Mouse (Mus musculus) forebrain, embryonic 10.5 days (tissue): ENCODE measurements around the gene Scgb1a1. TPM values are rescaled to one million over a fixed set of nuclear protein-coding genes. Genes with fewer than 3 reads are reported as not detected.

ENCODE experiments used
- DNase-seq: peaks from one replicate; pipeline ENCODE4 v3.0.0-alpha.2; 2017; ENCODE audit warnings: low spot score; ENCODE audit errors: extremely low spot score
- H3K27ac ChIP-seq: fragments of 300-500 bp; sonication (generic); 2 replicates; pipeline ENCODE4 v1.5.1; 2016; ENCODE audit warnings: mild to moderate bottlenecking
- H3K27me3 ChIP-seq: fragments of 300-500 bp; sonication (generic); 2 replicates; pipeline ENCODE4 v1.6.1; 2016; ENCODE audit warnings: mild to moderate bottlenecking; ENCODE audit not compliant: poor library complexity, severe bottlenecking
- H3K36me3 ChIP-seq: fragments of 300-500 bp; sonication (generic); replicated peaks from 2 replicates; pipeline ENCODE4 v1.6.1; 2016; ENCODE audit warnings: mild to moderate bottlenecking, moderate library complexity
- H3K4me1 ChIP-seq: fragments of 300-500 bp; sonication (generic); 2 replicates; pipeline ENCODE4 v1.6.1; 2016
- H3K4me3 ChIP-seq: fragments of 300-500 bp; sonication (generic); 2 replicates; pipeline ENCODE4 v1.5.1; 2016; ENCODE audit warnings: mild to moderate bottlenecking, moderate library complexity
- H3K9me3 ChIP-seq: fragments of 300-500 bp; sonication (generic); 2 replicates; pipeline ENCODE4 v1.6.1; 2016; ENCODE audit warnings: mild to moderate bottlenecking, moderate library complexity
- WGBS: fragments of 180-500 bp; shearing (Covaris S2); methylation state at CpG from one replicate; pipeline ENCODE4 v1.1.7; 2016; 5-methylcytosine and 5-hydroxymethylcytosine counted together
- polyA plus RNA-seq: library from polyadenylated mRNA; unstranded; fragments of >200 nt; fragmentation: Nextera tagmentation; extraction: Ambion mirVana; gene quantifications from 2 replicates; pipeline ENCODE4 v1.2.1, GENCODE M21; 2016

Gene Scgb1a1
- polyA plus RNA-seq, 1 experiment from 2014 or later: not detected

GRCm38 (mm10) chr19:9110182-9110869, 22.6 kb upstream of the Scgb1a1 start:
- DNase-seq: peak; percentile 44
- Histone ChIP-seq H3K9me3 (no peaks in the 10 kb centered on the region), H3K27me3 (no peaks in the 10 kb centered on the region), H3K27ac (no peak overlapping the region), H3K4me1 (peaks cover 14% of the 10 kb centered on the region), H3K36me3 (peaks cover 21% of the 10 kb centered on the region), H3K4me3 (no peak overlapping the region)
- WGBS: 60% methylated on average over 4 of the region's 4 CpGs

DNA sequence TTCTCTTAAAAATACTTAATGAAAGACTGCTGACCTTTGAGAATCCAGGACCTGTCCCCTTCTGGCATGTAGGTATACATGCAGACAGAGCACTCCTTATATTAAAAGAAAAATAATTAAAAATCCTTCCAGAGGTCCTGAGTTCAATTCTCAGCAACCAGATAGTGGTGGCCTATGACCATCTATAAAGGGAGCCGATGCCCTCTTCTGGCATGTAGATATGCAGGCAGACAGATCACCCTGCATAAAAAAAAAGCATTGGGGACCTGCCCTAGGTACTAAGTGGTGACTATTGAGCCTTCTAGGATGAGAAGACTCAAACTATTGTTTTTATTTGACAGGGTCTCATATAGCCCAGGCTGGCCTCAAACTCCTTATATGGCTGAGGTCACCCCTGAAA, 20.8 kb upstream of the Scgb1a1 start:
- H3K27ac ChIP-seq: no peak overlapping the region
- DNase-seq: no peak
- 89% methylated on average over 1 of the region's 1 CpGs for WGBS
- H3K4me3 ChIP-seq: no peak overlapping the region
- no peaks in the 10 kb centered on the region for H3K9me3 ChIP-seq
- H3K27me3 ChIP-seq: no peaks in the 10 kb centered on the region
- peaks cover 14% of the 10 kb centered on the region for H3K4me1 ChIP-seq
- H3K36me3 ChIP-seq: peaks cover 10% of the 10 kb centered on the region

- WGBS: 81% methylated on average over 1 of the region's 1 CpGs
Observed at GRCm38 (mm10) chr19:9107379-9107755, 19.6 kb upstream of the Scgb1a1 start.

DNA sequence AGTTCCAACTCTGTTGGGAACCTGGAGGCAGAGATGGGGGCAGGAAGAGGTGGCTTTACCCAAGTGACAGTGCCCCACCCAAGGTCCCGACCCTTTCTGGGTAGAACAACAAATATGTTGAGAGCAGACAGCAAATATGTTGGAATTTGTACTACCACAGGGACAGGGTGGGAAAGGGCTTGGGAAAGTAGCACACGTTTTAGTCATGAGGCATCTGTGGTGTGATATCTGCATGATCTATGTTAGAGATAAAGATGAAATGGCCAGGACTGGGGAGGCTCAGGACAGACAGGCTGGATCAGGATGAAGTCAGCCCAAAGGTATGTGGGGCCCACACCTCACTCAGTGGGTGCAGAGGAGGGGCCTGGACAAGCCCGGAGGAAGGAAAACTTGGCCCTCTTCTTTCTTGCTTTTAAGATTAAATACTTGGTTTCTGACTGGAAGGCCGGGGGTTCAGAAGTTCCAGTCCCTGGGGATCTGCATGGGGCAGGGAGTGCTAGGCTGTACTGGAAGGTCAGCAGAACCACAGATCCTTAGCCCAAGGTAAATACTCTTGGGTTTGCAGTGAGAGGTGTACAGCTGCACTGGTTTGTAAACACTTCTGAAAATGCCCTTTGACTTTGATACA, 19.1 kb upstream of the Scgb1a1 start:
- no peaks in the 10 kb centered on the region for H3K9me3 ChIP-seq
- WGBS: 68% methylated on average over 4 of the region's 4 CpGs
- peaks cover 14% of the 10 kb centered on the region for H3K4me1 ChIP-seq
- no peak overlapping the region for H3K27ac ChIP-seq
- H3K27me3 ChIP-seq: no peaks in the 10 kb centered on the region
- no peak for DNase-seq
- H3K4me3 ChIP-seq: no peak overlapping the region
- no peaks in the 10 kb centered on the region for H3K36me3 ChIP-seq

More at GRCm38 (mm10) chr19:9107379-9107755, 19.6 kb upstream of the Scgb1a1 start:
- Histone ChIP-seq H3K27me3 (no peaks in the 10 kb centered on the region), H3K4me3 (no peak overlapping the region), H3K27ac (no peak overlapping the region), H3K4me1 (peaks cover 14% of the 10 kb centered on the region), H3K36me3 (no peaks in the 10 kb centered on the region), H3K9me3 (no peaks in the 10 kb centered on the region)
- no peak for DNase-seq

GRCm38 (mm10) chr19:9106096-9106495, 18.3 kb upstream of the Scgb1a1 start:
- no peak for DNase-seq
- Histone ChIP-seq H3K36me3 (no peaks in the 10 kb centered on the region), H3K9me3 (no peaks in the 10 kb centered on the region), H3K27me3 (no peaks in the 10 kb centered on the region), H3K4me3 (no peak overlapping the region), H3K4me1 (peaks cover 14% of the 10 kb centered on the region), H3K27ac (peak overlapping the region; percentile 17; the same call in 1 of the 2 replicates)
- 76% methylated on average over 5 of the region's 5 CpGs for WGBS

DNA sequence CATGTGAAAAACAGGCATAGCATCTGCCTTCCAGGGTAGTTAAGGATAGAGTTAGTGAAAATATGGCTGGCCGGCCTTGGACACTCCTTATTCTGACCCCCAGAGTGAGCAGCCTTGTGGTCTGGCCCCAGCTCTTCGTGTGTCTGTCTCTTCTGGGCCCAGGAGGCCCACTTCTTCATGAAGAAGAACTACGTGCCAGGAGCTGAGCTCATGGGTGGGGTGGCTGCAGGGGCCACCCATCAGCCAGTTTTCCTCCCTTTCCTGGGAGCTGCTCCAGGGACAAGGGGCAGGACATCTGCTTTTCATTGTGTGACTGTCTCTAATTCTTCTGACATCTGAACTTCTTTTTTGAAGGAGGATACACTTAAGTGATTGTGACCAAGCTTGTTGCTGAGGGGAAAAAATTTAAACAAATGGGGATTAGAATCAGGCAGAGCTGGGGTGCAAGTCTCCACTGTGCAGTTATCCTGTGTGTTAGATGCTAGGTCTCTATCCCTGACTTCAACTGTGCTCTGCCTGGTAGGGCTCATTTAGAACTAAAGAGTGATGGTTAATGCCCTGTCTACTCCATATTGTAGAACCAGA, 17.4 kb upstream of the Scgb1a1 start:
- DNase-seq: no peak
- Histone ChIP-seq H3K4me1 (peaks cover 14% of the 10 kb centered on the region), H3K27ac (no peak overlapping the region), H3K4me3 (no peak overlapping the region), H3K27me3 (no peaks in the 10 kb centered on the region), H3K36me3 (no peaks in the 10 kb centered on the region), H3K9me3 (no peaks in the 10 kb centered on the region)
- WGBS: 71% methylated on average over 3 of the region's 3 CpGs

GRCm38 (mm10) chr19:9103986-9104385, 16.2 kb upstream of the Scgb1a1 start:
- 86% methylated on average over 4 of the region's 4 CpGs for WGBS
- no peaks in the 10 kb centered on the region for H3K27me3 ChIP-seq
- no peak overlapping the region for H3K27ac ChIP-seq
- peaks cover 14% of the 10 kb centered on the region for H3K4me1 ChIP-seq
- H3K9me3 ChIP-seq: no peaks in the 10 kb centered on the region
- DNase-seq: no peak
- H3K36me3 ChIP-seq: no peaks in the 10 kb centered on the region
- no peak overlapping the region for H3K4me3 ChIP-seq

DNA sequence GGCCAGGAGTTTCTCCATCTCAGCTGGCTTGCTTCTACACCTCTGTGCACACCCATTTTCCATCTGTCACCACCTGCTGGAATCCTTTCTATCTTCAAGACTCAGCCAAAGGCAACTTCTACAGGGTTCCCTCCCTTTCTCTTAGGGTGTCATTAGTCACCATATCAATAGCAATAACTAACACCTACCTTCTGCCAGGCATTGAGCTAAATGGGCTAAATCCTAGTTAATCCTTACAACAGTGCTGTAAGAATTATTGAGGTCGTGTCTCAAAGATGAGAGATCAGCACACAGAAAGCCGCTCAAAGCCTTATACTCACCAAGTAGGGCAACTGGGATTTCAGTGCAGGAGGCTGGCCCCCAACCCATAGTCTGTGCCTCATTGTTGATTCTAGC, 13.3 kb upstream of the Scgb1a1 start:
- Histone ChIP-seq H3K4me3 (no peak overlapping the region), H3K4me1 (peaks cover under 1% of the 10 kb centered on the region; the same call in 1 of the 2 replicates), H3K9me3 (no peaks in the 10 kb centered on the region), H3K27me3 (no peaks in the 10 kb centered on the region), H3K27ac (no peak overlapping the region), H3K36me3 (no peaks in the 10 kb centered on the region)
- 74% methylated on average over 2 of the region's 2 CpGs for WGBS
- no peak for DNase-seq

- DNase-seq: no peak
- WGBS: 88% methylated on average over 17 of the region's 17 CpGs
- no peak overlapping the region for H3K27ac ChIP-seq
- H3K4me3 ChIP-seq: no peak overlapping the region
- H3K27me3 ChIP-seq: no peaks in the 10 kb centered on the region
- H3K36me3 ChIP-seq: no peaks in the 10 kb centered on the region
- no peaks in the 10 kb centered on the region for H3K9me3 ChIP-seq
- H3K4me1 ChIP-seq: no peaks in the 10 kb centered on the region
Observed at GRCm38 (mm10) chr19:9100297-9101061, 12.7 kb upstream of the Scgb1a1 start.

GRCm38 (mm10) chr19:9099751-9100150, 12.0 kb upstream of the Scgb1a1 start:
- Histone ChIP-seq H3K4me3 (no peak overlapping the region), H3K36me3 (no peaks in the 10 kb centered on the region), H3K9me3 (no peaks in the 10 kb centered on the region), H3K4me1 (no peaks in the 10 kb centered on the region), H3K27ac (no peak overlapping the region), H3K27me3 (no peaks in the 10 kb centered on the region)
- DNase-seq: no peak
- WGBS: 90% methylated on average over 8 of the region's 8 CpGs

DNA sequence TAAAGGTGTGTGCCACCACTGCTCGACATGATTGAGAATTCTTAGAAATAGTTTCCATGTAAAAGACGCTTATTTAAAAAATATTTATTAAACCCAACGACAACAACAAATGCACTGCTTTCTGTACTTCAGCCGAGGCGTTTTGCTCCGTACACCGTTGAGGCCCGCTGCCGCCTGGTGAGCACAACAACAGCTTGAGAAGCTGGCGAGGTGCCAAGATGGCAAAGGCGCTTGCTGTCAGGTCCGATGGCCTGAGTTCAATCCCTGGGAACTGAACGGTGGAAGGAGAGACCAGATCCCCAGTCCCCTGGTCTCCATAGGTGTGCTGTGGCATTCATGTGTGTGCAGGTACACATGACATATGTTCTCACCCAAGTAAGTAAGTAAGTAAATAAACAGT, 9.7 kb upstream of the Scgb1a1 start:
- Histone ChIP-seq H3K27me3 (no peaks in the 10 kb centered on the region), H3K36me3 (no peaks in the 10 kb centered on the region), H3K4me3 (no peak overlapping the region), H3K27ac (no peak overlapping the region), H3K4me1 (no peaks in the 10 kb centered on the region), H3K9me3 (no peaks in the 10 kb centered on the region)
- DNase-seq: no peak
- 93% methylated on average over 13 of the region's 13 CpGs for WGBS

DNA sequence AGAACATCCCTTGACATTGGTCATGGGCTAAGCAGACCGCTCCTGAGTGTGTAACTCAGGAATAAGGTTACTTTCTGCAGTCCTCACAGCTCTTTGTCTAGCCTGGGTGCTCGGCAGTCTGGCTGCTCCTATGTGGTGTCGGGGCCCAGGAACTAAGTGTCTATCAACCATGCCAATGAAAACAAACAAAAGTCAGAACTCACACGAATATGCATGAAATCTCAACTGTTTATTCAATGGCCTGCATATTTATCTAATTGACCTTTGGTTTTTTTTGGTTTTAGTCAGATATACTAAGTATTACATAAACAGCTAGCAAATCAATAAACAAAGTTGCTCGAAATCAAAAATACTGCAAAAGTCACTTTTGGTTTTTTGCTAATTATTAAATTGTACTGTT, 7.4 kb upstream of the Scgb1a1 start:
- Histone ChIP-seq H3K36me3 (no peaks in the 10 kb centered on the region), H3K9me3 (no peaks in the 10 kb centered on the region), H3K27me3 (no peaks in the 10 kb centered on the region), H3K4me1 (no peaks in the 10 kb centered on the region), H3K27ac (no peak overlapping the region), H3K4me3 (no peak overlapping the region)
- no peak for DNase-seq
- 80% methylated on average over 5 of the region's 5 CpGs for WGBS

- no peak for DNase-seq
- WGBS: 61% methylated on average over 2 of the region's 2 CpGs
- H3K36me3 ChIP-seq: no peaks in the 10 kb centered on the region
- H3K4me1 ChIP-seq: no peaks in the 10 kb centered on the region
- H3K27me3 ChIP-seq: no peaks in the 10 kb centered on the region
- H3K4me3 ChIP-seq: no peak overlapping the region
- no peak overlapping the region for H3K27ac ChIP-seq
- no peaks in the 10 kb centered on the region for H3K9me3 ChIP-seq
Observed at GRCm38 (mm10) chr19:9090709-9091108, 3.0 kb upstream of the Scgb1a1 start.
